Mouse (Mus musculus): Measurements from ENCODE around the gene Atp23.

Gene Atp23

DNA sequence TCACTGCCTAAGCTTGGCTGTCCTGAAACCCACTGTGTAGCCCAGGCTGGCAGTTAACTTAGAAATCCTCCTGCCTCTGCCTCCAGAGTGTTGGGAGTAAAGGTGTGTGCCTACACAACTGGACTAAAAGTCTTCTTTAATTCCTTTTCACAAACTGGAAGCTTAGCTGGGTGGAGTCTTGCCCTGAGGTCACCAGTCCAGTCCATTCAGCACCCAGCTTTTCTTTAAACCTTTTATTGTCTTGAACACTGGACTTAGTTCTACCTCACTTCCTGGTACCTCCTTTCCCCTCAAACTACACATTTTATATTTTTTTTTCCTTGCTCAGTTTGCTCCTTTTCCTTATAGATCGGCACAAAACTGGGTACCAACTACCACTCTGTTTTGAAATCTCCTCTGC lies 10.3 kb upstream of the Atp23 start:
- DNase-seq (ENCODE audit: low spot score in 2 of 2), result no peak

- no peak for DNase-seq (ENCODE audit: low spot score in 2 of 2)
These were observed 5.7 kb upstream of the Atp23 start for GRCm38 (mm10) chr10:126906811-126907210.

DNA sequence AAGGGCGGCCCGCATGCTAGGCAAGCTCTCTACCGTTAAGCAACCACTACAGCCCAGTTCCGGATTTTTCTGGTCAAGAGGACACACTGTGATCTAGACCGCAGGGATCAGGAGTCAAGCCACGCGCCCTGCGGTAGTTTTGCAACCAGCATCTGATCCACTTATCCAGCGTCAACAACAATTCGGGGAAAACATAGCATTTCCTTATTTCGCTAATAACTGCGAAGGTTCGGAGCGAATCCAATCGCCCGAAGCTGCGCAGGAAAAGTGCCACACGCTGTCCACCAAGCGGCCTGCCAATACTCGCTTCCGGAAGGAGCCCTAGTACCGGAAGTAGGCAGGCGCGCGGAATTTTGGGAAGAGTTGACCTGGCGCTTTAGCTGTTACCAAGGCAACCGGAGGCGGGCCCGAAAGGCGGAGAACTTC lies 4.5 kb upstream of the Atp23 start:
- DNase-seq (ENCODE audit: low spot score in 2 of 2), result peak; percentile 88 to 93

- DNase-seq (ENCODE audit: low spot score in 2 of 2), result no peak
These were observed 3.9 kb upstream of the Atp23 start for GRCm38 (mm10) chr10:126905086-126905485.

DNA sequence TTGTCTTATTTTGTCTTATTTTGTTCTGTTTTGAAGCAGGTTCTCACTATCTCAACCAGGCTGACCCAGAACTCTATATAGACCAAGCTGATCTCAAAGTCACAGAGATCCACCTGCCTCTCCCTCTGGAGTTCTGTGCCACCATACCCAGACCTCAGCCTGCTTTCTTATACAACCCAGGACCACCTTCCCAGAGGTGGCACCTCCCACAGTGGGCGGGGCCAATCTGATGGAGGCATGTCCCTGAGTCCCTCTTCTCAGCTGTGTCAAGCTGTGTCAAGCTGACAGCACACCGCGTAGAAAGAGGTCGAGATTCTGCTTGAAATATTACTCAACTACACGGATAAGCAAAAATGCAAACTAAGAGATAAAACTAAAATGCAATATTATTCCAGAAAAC lies 3.1 kb upstream of the Atp23 start:
- DNase-seq (ENCODE audit: low spot score in 2 of 2), result no peak

GRCm38 (mm10) chr10:126901488-126901843 lies 311 bp upstream of the Atp23 start:
- DNase-seq (ENCODE audit: low spot score in 2 of 2), result no peak

GRCm38 (mm10) chr10:126895891-126896290 lies 5.3 kb downstream of the Atp23 start:
- no peak for DNase-seq (ENCODE audit: low spot score in 2 of 2)

DNA sequence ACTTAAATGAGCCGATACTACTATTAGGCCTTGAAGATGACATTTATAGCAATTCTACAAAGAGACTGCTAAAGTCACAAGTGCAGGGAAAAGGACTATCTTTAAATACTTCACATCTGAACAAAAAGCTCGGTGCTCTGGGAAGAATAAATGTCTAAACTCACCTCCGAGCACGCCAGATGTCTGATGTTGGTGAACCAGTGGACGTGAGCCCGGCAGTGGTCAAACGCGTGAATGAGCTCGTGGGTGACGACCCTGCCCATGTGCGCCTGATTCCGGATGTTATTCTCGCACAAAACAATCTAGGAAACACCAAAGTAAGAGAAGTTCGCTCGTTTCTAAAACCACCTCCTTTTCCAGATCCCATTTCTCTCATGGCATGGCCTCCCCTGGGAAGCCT lies 7.1 kb downstream of the Atp23 start:
- no peak for DNase-seq (ENCODE audit: low spot score in 2 of 2)

DNA sequence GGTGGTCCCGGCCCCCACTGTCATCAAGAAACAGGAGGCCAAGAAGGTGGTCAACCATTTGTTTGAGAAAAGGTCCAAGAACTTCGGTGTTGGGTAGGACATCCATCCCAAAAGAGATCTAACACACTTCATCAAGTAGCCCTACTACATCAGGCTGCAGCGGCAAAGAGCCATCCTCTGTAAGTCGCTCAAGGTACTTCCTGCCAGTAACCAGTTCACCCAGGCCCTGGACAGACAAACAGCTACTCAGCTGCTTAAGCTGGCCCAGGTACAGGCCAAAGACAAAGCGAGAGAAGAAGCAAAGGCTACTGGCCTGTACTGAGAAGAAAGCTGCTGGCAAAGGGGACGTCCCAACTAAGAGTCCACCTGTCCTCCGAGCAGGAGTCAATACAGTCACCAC lies 8.0 kb downstream of the Atp23 start:
- DNase-seq (ENCODE audit: low spot score in 2 of 2), result no peak

GRCm38 (mm10) chr10:126873755-126874154 lies 27.4 kb downstream of the Atp23 start:
- no peak for DNase-seq (ENCODE audit: low spot score in 2 of 2)

DNA sequence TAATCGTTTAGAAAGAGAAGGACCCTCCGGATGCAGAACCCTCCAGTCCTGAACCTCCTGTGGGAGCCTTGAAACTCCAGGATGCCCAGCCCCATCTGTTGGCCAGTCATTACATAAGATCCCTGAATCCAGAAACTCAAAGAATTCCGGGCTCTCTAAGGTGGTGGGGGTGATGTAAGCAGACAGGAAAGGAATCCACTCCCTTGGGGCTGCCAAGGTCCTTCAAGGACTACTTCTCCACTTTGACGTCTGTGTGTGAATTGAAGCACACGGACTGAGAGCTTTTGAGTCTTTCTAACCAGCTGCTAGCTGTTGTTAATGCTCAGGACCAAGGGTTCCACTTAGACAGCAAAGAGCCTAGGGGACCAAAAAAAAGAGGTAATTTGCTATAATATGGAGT lies 28.9 kb downstream of the Atp23 start:
- no peak for DNase-seq (ENCODE audit: low spot score in 2 of 2)

- DNase-seq (ENCODE audit: low spot score in 2 of 2), result peak; percentile 83 to 87
These were observed 31.5 kb downstream of the Atp23 start for GRCm38 (mm10) chr10:126869372-126870318.

GRCm38 (mm10) chr10:126865284-126865683 lies 35.9 kb downstream of the Atp23 start:
- DNase-seq (ENCODE audit: low spot score in 2 of 2), result no peak

DNA sequence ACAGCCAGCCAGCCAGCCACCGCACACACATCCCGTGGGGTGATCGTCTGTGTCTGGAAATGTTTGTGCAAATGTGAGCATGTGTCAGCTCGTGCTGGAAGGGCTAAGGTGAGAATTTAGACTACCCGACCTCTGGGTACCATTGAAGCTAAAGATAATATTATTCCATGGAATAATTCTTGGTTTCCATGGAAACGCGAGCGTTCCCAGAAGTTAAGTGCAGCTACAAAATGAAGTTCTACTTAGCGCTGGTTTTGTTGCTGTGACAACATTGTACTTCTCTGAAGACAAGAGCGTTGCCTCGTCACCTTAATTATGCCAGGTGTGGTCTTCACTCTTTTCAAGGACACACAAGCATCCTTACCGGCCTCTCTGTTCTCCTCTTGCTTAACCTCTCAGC lies 39.0 kb downstream of the Atp23 start:
- no peak for DNase-seq (ENCODE audit: low spot score in 2 of 2)

- DNase-seq (ENCODE audit: low spot score in 2 of 2), result peak; percentile 41 to 54
These were observed 47.9 kb downstream of the Atp23 start for GRCm38 (mm10) chr10:126853286-126853685.

DNA sequence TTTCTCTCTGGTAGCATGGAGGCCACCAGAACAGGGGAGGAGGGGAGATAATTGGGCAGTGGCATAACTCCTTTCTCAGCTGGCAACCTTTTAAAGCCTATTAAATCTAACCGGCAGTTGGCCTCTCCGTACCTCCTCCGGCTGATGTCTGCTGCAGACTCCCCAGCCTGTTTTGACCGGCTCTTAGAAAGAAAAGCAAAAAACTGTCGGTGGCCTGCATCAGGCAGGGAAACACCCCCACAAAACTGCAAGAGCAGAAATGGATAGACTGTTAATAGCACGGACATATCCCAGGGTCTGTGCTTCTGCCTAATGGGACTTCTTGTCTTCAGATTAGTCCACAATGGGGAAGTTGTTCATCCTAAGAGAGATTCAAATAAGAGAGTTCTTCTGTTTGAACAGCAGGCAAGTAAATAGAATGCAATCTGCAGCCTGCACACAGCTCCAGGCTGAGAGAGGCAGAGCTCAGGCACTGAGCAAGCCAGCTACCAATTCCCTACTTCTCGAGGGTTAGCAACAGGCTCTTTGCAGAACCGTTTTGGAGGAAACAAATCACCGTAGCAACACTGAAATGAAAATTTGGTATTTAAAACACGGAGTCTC lies 55.7 kb downstream of the Atp23 start:
- peak; percentile 59 to 64 for DNase-seq (ENCODE audit: low spot score in 2 of 2)

GRCm38 (mm10) chr10:126844689-126845088 lies 56.5 kb downstream of the Atp23 start:
- peak; percentile 75 to 88 for DNase-seq (ENCODE audit: low spot score in 2 of 2)

GRCm38 (mm10) chr10:126840266-126840665 lies 60.9 kb downstream of the Atp23 start:
- DNase-seq (ENCODE audit: low spot score in 2 of 2), result no peak

GRCm38 (mm10) chr10:126833006-126833405 lies 68.1 kb downstream of the Atp23 start:
- DNase-seq (ENCODE audit: low spot score in 2 of 2), result no peak

DNA sequence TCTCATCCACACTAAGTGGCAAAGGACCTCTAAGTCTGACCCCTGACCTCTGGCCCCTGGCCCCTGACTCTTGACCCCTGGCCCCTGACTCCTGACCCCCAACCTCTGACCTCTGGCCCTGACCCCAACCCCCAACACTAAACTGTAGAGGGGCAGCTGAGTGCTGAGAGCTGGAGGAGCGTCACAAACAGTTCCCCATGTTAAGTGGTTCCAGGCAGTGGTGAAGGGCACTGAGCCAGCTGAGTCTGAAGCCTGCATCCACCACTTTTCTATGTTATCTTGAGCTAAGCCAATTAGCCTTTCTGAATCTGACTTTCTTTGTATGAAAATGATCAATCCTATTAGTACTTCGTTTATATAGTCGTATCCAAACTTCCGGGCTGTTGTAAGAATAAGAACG lies 69.8 kb downstream of the Atp23 start:
- no peak for DNase-seq (ENCODE audit: low spot score in 2 of 2)

DNA sequence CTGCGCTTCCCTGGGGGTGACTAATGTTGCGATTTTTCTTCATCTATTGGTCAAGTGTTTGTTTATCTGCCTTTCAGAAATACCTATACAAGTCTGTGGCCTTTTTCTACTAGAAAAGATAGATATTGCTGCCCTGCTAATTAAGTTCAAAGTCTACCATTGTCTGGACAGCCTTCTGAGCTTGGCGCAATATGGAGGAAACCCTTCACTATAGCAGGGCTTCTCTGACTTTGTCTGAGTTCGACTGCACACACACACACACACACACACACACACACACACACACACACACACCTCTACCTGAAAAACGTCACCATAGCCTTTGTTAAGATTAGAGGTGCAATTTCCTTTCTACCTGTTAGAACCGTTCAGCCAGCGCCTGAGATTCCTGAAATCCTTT lies 72.5 kb downstream of the Atp23 start:
- DNase-seq (ENCODE audit: low spot score in 2 of 2), result no peak

- peak in 1 of 2 experiments; percentile 36 for DNase-seq (ENCODE audit: low spot score in 2 of 2)
These were observed 73.1 kb downstream of the Atp23 start for GRCm38 (mm10) chr10:126827941-126828593.

GRCm38 (mm10) chr10:126826982-126827381 lies 74.2 kb downstream of the Atp23 start:
- DNase-seq (ENCODE audit: low spot score in 2 of 2), result no peak

Data from frontal cortex, postnatal 36 days (tissue).